ENCODE assay signal across 8 mouse cellular contexts in the genomic region with DNA sequence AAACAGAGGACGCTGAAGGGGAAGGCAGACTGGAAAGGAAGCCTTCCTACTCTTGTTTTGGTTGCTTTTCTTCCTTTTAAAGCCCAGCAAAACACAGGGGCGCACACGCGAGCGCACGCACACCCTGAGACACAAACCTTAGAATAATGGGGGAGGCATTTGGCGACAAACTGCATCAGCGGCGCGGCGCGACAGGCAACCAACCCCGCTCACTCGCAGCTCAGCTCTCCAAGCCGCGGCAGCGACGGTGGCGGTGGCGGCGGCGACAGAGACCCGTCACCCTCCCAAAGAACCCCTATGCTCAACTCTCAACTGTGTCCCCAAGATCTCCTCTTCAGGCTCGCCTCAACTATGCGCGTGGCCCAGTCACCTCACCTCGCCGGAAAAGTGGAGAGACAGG. TPM values are rescaled to one million over a fixed set of nuclear protein-coding genes. Genes with fewer than 3 reads are reported as not detected.
A peak's percentile ranks its signal among the peaks of the same experiment; 100 is the strongest.
DNase-seq lines count a peak whose midpoint lies in the region; ATAC-seq lines count a peak whose summit lies in the region.

No protein-coding gene starts in this region.

- no peak for ATAC-seq in forebrain, embryonic 16.5 days
- ATAC-seq in limb, embryonic 12.5 days (ENCODE audit: insufficient number of reproducible peaks, insufficient read depth, low FRiP score, low TSS enrichment, low read depth) = no peak
- no peak for ATAC-seq in stomach, embryonic 15.5 days (ENCODE audit: insufficient read depth, low FRiP score, low read depth)
- no peak for ATAC-seq in erythroid progenitor cell, adult 5-6 weeks (replicated peaks; ENCODE audit: low FRiP score, poor library complexity, severe bottlenecking)

- H3K4me3 ChIP-seq in forebrain, embryonic 16.5 days (replicated peaks; ENCODE audit: low read length) = peak overlapping the region; percentile 64
- H3K4me3 ChIP-seq in limb, embryonic 12.5 days (replicated peaks) = peak overlapping the region; percentile 56
- H3K4me3 ChIP-seq in stomach, embryonic 15.5 days (replicated peaks) = peak overlapping the region; percentile 51

- H3K36me3 ChIP-seq in forebrain, embryonic 16.5 days (ENCODE audit: control insufficient read depth, insufficient read depth) = no peaks in the 10 kb centered on the region
- H3K36me3 ChIP-seq in limb, embryonic 12.5 days = no peaks in the 10 kb centered on the region
- H3K36me3 ChIP-seq in stomach, embryonic 15.5 days = no peaks in the 10 kb centered on the region

- no peaks in the 10 kb centered on the region for H3K9me3 ChIP-seq in forebrain, embryonic 16.5 days (ENCODE audit: control insufficient read depth, low read length)
- H3K9me3 ChIP-seq in limb, embryonic 12.5 days = no peaks in the 10 kb centered on the region
- no peaks in the 10 kb centered on the region for H3K9me3 ChIP-seq in stomach, embryonic 15.5 days

- WGBS in forebrain, embryonic 16.5 days = under 1% methylated on average over 28 of the region's 28 CpGs
- under 1% methylated on average over 28 of the region's 28 CpGs for WGBS in limb, embryonic 12.5 days
- WGBS in stomach, embryonic 15.5 days = 3% methylated on average over 28 of the region's 28 CpGs

- H3K27me3 ChIP-seq in forebrain, embryonic 16.5 days (replicated peaks; ENCODE audit: control insufficient read depth, insufficient read depth, low read length) = no peaks in the 10 kb centered on the region
- H3K27me3 ChIP-seq in limb, embryonic 12.5 days = peaks cover 93% of the 10 kb centered on the region
- H3K27me3 ChIP-seq in stomach, embryonic 15.5 days (replicated peaks) = peaks cover 52% of the 10 kb centered on the region

- H3K4me2 ChIP-seq in forebrain, embryonic 16.5 days (ENCODE audit: low read length) = peak overlapping the region; percentile 97
- peak overlapping the region; percentile 95 for H3K4me2 ChIP-seq in limb, embryonic 12.5 days
- peak overlapping the region; percentile 99 for H3K4me2 ChIP-seq in stomach, embryonic 15.5 days

- peak overlapping the region; percentile 85 for H3K27ac ChIP-seq in forebrain, embryonic 16.5 days (ENCODE audit: low read length)
- no peak overlapping the region for H3K27ac ChIP-seq in limb, embryonic 12.5 days
- H3K27ac ChIP-seq in stomach, embryonic 15.5 days = no peak overlapping the region

- peak overlapping the region; percentile 51 for H3K9ac ChIP-seq in forebrain, embryonic 16.5 days (replicated peaks; ENCODE audit: low read depth, low read length)
- H3K9ac ChIP-seq in limb, embryonic 12.5 days (replicated peaks) = peak overlapping the region; percentile 31; the same call in 1 of the 2 replicates
- 0 out of 2 replicates have a peak overlapping the region, but pooled peaks have one; percentile 2 for H3K9ac ChIP-seq in stomach, embryonic 15.5 days

- DNase-seq in left cerebral cortex, adult 18-20 months (ENCODE audit: low spot score in 2 of 2) = peak; percentile 23 to 31
- no peak for DNase-seq in left cerebral cortex, adult 11 months (ENCODE audit: low spot score)
- peak; percentile 38 to 52 for DNase-seq in cerebellum, postnatal 14 days
- DNase-seq in c-Kit-positive CD71-positive TER-119-positive erythroid progenitor cells, embryonic 14.5 days (ENCODE audit: low spot score) = no peak

- H3K4me1 ChIP-seq in forebrain, embryonic 16.5 days (replicated peaks; ENCODE audit: control insufficient read depth, insufficient read depth, low read length) = peaks cover 39% of the 10 kb centered on the region
- H3K4me1 ChIP-seq in limb, embryonic 12.5 days (replicated peaks) = peaks cover 18% of the 10 kb centered on the region
- H3K4me1 ChIP-seq in stomach, embryonic 15.5 days = peaks cover 15% of the 10 kb centered on the region

RNA-seq across cellular contexts. Expression of gene Zfp536, which starts 4.4 kb away (rescaled TPM):
- 10 to 100 TPM; 35.1 to 40.3 TPM for total RNA-seq in left cerebral cortex, adult 18-20 months (2021)
- 29.1 and 31.1 TPM in 2 replicates for polyA plus RNA-seq in forebrain, embryonic 16.5 days (2015; fragmentation: Nextera tagmentation; extraction: Ambion mirVana)
- 6.2 and 8.1 TPM in 2 replicates for polyA plus RNA-seq in limb, embryonic 12.5 days (2016; fragmentation: Nextera tagmentation; extraction: Ambion mirVana)
- polyA plus RNA-seq in stomach, embryonic 15.5 days (2015; fragmentation: Nextera tagmentation; extraction: Ambion mirVana) = 12.8 and 14.0 TPM in 2 replicates
- not detected in 2 replicates for total RNA-seq in erythroid progenitor cell, adult 5-6 weeks (2015; ENCODE audit: low replicate concordance)
- not detected in 2 replicates for total RNA-seq in erythroid progenitor cell, adult 5-6 weeks (2017; ENCODE audit: low replicate concordance)

Comparison
In these comparisons a context has a peak if more than half of its experiments do, and no peak if none do; other contexts are left out.
1. DNase-seq: peak in left cerebral cortex, adult 18-20 months (2 of 2) and cerebellum, postnatal 14 days (2 of 2); none in left cerebral cortex, adult 11 months (single experiment) and c-Kit-positive CD71-positive TER-119-positive erythroid progenitor cells, embryonic 14.5 days (single experiment).
2. Peak in every context shown above with its lines, with median percentiles within 50 percentile points of each other: H3K4me2 ChIP-seq, H3K4me3 ChIP-seq and H3K9ac ChIP-seq.